Mouse (Mus musculus) left cerebral cortex, adult 11 months (tissue): ENCODE data around the gene Paqr3.

Experiments used
- DNase-seq: peaks from one replicate; pipeline ENCODE4 v3.0.0; 2022; ENCODE audit warnings: low spot score

The Paqr3 gene

DNA sequence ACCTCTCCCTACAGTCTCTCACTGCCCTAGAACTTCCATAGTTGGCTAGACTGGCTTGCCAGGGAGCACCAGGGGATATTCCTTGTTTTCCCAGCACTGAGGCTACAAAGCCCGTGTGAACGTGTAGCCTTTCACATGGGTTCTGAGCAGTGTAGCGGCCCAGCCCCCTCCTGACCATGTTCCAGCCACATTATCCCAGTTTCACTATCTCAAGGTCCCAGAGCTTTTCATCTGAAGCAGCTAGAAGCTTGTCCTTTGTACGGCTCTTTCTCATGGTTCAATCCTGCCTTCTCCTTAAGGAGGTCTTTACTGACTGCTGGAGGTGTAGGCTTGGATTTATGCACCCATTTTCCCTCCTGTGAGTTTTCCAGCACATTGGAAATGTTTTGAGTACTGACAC is 26.9 kb downstream of the Paqr3 start:
- DNase-seq = no peak

DNA sequence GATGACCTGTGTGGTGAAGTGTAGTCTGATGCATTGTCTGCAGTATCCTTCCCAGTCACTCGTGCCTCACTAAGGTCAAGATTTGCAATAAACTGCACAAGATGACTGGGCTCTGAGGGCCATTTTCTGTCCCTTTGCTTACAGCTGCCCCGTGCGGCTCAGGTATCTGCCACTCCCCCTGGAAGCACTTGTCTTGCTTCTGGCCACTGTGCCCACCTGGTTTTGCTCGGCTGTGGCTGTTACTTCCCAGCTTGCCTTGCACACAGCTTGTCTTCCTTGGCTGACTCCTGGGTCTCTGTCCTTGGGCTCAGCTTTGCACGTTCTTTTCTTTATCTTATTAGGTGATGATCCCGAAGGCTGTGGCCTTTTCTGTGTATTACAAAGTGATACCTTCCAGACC is 27.7 kb downstream of the Paqr3 start:
- no peak for DNase-seq

DNA sequence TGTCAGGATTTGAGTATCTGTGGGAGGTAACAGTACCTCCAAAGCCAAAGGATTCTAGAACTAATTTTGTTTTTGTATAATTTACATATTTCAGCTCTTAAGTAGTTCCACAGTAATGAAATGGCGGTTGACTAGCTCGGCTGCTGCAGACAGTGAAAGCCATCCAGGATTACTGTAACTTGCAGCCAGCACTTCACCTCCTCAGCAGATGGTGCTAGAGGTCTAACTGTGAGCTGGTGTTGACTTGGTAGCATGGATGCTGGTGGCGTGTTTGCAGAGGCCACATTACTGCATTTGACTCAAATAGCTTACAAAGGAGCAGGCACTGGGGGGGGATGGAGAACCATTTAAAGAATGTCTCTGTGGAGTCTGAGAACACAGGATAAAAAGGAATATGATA is 29.9 kb downstream of the Paqr3 start:
- DNase-seq = peak; percentile 43

DNA sequence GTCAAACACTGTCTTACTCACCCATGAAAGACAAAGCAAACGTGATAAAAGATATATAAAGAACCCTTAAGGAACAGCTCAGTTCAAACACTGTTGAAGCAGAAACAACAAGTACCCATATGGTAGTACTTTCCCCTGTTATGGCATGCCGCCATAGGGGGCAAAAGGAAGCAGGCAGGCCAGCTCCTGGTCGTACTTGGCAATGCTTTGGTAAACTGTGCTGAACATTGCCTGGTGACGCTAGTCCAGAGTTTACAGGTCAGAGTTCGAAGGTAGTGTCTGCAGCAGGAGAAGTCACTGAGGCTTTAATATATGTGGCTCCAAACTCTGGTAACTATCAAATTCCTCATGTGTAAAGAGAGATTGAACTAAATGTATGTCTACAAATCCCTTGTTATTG is 32.8 kb downstream of the Paqr3 start:
- no peak for DNase-seq

DNA sequence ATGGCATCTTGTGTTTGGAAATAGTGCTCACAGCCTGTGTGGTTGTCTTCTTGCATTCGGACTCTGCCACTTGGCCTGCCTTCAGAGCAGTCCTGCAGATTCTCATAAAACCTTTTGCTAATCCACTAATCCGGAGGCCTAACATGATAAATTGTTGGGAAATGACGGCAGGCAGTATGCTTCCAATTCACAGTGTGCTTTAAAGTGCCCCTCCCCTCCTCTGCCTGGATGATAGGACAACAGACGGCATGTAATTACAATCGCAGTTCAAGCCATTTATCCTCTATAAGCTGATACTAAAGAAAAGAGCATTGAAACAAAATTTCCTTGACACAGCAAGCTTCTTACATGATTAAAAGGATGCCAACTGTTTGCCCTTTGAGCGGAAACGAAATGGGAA is 33.7 kb downstream of the Paqr3 start:
- no peak for DNase-seq

DNA sequence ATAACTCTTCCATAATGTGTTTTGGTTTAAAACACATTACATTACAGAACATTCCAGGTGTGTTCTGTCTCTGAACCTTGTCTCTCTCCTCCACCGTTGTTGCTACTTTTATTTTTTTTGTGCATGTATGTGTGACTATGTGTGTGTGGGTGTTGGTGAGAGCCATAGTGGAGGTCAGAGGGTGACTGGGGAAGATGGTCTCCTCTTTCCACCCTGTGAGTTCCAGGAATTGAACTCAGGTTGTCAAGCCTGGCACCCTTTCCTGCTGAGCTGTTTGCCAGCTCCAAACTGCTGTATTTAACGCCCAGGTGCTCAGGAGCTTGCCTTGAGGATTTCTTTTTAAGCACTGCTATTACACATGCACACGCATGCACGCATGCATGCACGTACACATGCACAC is 35.2 kb downstream of the Paqr3 start:
- no peak for DNase-seq

DNA sequence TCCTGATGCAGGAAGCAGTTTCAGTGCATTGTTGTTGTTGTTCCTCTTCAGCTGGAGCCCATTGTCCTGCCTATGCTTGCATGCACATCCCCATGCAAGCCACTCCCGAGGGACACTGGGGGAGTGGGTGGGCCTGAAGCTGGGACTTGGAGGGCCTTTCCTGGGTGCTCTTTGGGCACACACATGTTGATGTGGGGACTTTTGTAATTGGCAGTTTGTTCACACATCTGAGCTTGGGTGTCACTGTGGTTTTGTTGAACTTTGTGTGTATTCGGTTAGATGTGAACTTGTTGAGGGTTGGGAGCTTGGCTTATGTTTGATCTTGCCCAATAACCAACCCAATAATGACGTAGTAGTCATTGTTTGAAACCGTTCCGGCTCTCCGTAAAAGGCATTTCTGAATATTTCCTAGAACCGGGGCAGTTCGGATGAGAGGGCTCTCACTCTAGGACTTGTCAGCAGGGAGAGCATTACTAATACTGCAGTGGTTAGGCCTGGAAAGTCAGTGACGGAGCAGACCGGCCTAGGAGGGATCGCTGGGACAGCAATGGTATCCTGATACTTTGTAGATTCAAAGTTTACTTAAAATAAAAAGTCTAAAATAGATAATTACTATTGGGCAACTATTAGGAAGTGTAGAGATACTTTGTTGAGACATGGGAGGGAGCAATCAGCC is 35.8 kb downstream of the Paqr3 start:
- DNase-seq = no peak

DNA sequence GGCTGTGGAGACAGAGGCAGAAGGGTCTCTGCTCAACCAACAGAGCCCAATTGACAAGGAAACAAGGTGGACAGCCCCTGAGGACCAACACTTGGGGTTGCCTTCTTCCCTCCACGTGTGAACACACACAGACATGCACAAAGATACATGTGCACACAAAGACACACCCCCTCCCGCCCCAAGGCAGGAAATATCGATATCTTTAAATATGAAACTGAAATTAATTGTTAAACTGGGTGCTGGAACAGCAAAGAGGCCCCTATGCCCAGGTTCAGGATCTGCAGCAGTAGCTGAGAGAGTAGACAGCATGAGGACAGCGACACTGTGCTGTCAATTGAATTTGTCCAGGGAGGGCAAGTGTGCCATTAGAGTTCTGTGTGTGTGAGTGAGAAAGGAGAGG is 45.6 kb downstream of the Paqr3 start:
- DNase-seq = no peak

DNA sequence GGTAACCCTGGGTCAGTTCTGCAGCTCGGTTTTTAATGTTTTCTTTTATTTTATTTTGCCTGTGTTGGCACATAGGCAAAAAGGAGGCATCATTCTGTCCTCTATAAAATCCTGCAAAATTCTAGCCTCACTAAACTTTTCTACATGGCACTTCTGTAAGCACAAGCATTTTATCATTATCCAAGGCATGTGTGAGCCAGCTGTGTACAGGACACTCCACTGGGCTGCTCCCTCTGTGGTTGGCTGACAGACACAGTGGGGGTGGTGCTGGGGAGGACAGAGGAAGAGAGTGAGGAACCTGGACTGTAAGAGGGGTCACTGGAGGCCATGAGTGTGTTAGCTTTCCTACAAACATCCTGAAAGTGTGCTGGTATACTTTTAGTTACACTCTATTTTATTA is 49.4 kb downstream of the Paqr3 start:
- DNase-seq = no peak

DNA sequence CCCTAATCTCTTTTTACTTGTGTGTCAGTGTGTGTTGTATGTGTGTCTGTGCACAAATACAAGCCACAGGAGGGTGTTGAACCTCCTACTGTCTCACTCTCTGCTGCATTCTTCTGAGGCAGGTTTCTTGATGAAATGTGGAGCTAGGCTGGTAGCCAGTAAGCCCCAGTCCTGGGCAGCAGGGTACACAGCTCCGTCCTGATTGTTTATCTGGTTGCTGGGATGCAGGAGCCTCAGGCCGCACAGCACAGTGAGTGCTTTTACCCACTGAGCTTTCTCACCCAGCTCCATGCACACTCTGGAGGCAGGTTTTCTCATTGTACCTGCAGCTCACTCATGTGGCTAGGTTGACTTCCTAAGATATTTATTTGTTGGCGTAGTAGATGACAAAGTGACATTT is 50.5 kb downstream of the Paqr3 start:
- no peak for DNase-seq

DNA sequence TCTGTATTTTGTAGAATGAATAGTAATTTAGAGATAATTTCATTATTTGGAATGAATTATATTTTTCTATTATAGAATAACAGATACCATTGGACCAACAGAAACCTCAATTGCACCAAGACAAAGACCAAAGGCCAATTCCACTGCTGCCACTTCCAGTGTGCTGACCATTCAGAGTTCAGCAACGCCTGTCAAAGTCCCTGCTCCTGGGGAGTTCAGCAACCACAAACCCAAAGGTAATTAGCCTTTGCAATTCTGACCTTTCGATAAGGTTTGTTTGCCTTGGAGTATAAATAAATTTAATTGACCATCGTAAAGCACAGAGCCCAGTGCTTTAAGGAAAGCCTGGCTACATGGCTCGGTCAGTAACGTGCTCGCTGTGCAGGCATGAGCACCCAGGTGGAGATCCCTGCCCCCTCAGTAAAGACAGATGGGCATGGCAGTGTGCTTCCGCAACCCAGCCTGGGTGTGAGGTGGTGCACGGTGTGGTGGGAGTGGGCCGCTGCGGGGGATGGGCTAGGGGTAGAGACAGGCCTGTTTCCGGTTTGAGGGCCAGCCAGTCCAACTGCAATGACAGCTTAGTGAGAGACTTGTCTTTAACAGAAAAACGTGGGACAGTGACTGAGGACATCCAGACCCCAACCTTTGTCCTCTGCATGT is 54.5 kb downstream of the Paqr3 start:
- DNase-seq = no peak

DNA sequence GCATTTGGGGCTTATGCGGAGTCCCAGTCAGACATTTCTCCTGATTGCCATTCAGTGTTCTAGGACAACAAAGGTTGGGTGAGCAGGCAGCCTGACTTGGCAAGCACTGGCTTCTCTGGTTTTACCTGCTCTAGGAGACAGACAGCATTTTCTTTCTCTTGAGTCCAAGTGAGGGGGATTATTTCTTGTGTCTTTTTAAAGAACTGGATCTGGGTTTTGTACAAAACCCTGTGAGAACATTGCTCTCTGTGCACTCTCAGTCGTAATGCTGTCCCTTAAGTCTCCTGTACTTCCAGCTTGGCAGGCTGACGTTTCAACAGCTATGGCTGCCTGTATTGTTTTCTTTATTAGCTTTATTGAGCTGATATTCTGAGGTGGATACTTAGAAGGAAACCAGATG is 55.0 kb downstream of the Paqr3 start:
- no peak for DNase-seq

DNA sequence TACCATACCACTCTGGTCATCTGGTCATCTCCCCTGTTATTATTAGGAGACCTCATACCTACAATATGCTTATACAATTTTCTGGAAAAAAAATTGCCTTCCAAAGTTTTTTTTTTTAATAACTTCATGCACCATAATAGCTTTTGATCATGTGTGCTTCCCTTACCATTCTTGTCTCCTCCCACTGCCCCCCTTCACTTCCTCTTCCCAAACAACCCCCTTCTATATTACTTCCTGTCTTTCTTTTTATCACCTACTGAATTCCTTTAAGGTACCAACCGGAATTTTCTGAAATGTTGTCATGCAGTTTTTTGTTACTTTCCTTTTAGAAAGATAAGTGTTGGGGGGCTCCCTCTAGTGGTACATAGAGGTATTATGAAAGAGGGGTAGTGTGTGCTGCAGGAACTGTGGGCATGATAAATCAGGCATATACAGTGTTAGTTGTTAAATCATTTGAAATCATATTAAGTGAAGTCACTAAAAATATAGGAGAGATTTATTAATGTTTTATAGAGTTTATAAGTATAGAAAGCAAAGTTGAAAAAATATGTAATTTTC is 55.8 kb downstream of the Paqr3 start:
- peak; percentile 65 for DNase-seq

DNA sequence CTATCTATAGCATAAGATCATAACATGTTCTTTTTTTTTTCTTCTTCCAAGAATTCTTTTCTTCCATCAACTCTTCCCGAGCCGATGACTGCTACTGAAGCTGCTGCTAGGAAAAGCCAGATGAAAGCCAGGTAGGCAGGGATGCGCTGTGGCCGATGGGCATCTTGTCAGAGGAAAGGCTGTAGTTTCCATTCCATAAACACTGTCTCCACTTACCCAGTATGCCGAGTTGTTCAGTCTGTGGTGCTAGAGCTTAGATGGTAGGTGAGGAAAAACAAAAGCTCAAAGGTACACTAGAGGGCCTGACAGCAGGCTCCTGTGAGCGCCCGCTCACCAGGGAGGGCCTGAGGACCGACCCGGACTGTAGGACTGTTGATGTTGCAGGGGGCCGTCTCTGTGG is 56.6 kb downstream of the Paqr3 start:
- DNase-seq = no peak

DNA sequence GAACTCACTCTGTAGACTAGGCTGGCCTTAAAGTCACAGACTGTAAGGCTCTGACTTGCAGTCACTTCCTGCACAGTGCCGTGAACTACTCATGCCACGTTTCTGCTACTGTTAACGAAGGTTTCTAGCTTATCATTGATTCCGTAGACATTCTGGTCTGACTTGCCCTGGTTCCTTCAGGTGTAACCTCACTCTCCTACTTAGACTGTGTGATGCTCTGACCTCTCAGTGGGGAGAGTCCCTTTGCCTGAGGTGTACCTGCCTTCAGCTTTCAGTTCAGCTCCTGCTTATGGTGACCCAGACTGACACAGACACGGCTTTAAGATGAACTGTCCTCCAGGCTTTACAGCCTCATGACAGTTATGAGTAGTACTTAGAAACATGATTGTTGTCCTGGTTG is 57.2 kb downstream of the Paqr3 start:
- DNase-seq = no peak

DNA sequence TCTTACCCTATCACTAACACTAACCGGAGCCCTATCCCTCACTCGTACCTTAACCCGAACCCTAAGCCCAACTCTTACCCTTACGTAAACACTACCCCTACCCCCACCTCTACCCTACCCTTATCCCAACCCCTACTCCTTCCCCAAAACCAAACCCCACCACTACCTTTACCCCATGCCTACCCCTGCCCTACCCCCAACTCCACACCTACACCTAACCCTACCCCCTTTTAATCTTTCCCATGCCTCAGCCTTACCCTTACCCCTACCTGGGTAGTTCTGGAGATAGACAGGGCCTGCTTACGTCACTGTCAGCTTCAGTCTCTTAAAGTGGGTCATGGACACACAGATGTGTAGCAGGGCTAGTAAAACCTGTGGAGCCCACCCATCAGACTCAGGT is 62.5 kb downstream of the Paqr3 start:
- no peak for DNase-seq

DNA sequence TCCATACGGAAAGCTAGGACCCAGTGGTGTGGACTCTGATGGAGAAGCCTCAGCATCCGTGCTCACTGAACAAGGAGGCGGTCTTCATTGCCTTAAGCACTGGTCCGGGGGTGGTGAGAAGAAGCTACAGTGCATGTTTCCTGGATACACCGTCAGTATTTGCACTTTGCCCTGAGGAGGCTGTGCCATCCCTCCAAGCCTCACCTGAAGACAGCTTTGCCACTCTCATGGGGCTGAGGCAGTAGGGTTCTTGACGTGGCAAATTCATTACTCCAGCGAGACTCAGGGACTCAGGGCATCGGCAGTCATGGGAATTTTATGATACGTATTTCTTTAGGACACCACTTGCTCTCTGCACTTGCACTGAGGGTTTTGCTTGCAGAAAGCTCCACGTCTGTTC is 64.7 kb downstream of the Paqr3 start:
- DNase-seq = no peak

DNA sequence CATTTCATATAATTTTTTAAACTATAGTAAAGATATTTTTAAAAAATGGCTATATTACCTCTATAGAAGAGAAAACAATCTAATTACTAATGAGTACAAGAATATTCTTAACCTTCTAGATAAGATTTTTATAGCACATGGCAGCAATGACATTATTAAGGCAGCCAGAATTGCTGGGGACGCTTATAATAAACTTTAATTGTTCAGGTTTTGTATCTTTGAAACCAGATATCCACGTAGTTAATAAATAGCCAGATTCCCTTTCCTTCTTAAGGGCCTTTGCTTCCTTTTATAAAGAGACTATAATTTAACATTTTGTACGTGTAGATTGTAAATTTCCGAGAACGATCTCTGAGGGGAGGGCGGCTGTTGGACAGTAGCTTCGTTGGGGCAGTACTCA is 66.1 kb downstream of the Paqr3 start:
- no peak for DNase-seq
